Mouse (Mus musculus) adrenal gland (tissue): ENCODE results near the gene Susd3.

ENCODE experiments used
- intact Hi-C: fragments of 180-260 bp; cut with DNase I; formaldehyde crosslinking; loops from one replicate; pipeline ENCODE4 v1.15.1; 2025
- long read RNA-seq, 2 experiments: library from polyadenylated mRNA; unstranded; transcript quantifications; one replicate each; pipeline ENCODE4 v2.0.0; 2020; ENCODE audit warnings: borderline replicate concordance in 1 of 2; ENCODE audit not compliant: insufficient replicate concordance in 1 of 2

Susd3 gene
- long read RNA-seq, experiment 1, partial matches to known transcripts, result 1 of 3 reads
- long read RNA-seq, experiment 1, other reads (novel, unspliced or antisense), result 1 of 3 reads
- long read RNA-seq, experiment 2, transcript Susd3-202 (5 exons, 1,418 nt), result major isoform, 39 of 51 reads
- long read RNA-seq, experiment 2, partial matches to known transcripts, result 1 of 51 reads
- long read RNA-seq, experiment 2, other reads (novel, unspliced or antisense), result 9 of 51 reads

- intact Hi-C loops, result no loop called here
Measured at GRCm38 (mm10) chr13:49248467-49248862, at the start of gene Susd3. Gene Susd3, minus strand, starts transcription at chr13:49248706.

GRCm38 (mm10) chr13:49296270-49296669, 47.8 kb upstream of the Susd3 start:
- intact Hi-C loops, result no loop called here

GRCm38 (mm10) chr13:49294108-49294507, 45.6 kb upstream of the Susd3 start:
- intact Hi-C loops, result no loop called here

- intact Hi-C loops, result no loop called here
Measured at GRCm38 (mm10) chr13:49291949-49292348, 43.4 kb upstream of the Susd3 start.

DNA sequence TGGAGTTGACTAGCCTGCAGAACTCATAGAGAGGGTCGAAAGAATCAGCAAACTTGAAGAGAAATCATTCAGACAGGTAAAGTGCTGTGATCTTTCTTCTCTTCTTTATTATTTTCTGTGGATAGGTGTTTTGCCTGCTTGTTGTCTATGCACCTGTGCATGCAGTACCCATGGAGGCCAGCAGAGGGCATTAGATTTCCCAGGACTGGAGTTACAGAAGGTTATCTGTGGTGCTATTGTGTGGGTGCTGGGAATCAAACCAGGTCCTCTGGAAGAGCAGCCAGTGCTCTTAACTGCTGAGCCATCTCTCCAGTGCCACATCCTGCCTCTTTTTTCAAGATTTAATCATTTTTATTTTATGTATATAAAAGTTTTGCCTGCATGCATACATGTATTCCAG, 42.9 kb upstream of the Susd3 start:
- intact Hi-C loops, result no loop called here

GRCm38 (mm10) chr13:49287224-49287623, 38.7 kb upstream of the Susd3 start:
- intact Hi-C loops, result no loop called here

DNA sequence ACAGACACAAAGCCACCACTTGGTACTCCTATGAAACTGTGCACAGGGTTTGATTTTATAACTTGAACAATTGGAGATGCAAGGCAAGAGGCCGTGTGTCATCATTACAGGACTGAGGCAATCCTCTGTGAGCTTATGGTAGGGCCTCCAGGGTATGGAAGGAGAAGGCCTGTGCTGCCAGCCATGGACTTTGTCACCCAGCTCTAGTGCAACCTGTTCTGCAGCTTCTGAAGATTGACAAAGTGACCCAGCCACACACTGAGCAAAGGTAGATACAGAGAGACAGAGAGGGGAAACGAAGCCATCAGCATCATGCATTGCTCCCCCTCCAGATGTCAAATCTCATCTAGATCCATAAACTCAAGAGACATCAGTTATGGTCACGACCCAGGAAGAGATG, 38.2 kb upstream of the Susd3 start:
- intact Hi-C loops, result no loop called here

DNA sequence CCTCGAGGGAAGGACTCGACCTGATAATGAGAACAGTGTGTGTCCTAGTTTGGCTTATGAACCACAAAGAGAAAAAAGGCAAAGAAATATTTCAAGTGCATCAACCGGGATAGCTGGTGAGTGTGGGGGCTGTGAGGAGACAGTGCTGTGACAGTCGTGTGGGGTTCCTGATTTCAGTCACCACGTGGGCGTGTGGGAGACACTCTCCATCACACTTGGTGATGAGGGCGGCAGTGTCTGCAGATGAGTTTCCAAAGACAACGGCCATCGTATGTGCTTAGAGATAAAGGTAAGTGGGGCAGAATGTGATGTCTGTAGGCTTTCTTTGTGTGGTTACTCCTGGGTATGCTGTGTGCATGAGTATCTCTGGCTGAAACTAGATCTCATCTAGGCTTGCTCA, 35.2 kb upstream of the Susd3 start:
- intact Hi-C loops, result no loop called here

DNA sequence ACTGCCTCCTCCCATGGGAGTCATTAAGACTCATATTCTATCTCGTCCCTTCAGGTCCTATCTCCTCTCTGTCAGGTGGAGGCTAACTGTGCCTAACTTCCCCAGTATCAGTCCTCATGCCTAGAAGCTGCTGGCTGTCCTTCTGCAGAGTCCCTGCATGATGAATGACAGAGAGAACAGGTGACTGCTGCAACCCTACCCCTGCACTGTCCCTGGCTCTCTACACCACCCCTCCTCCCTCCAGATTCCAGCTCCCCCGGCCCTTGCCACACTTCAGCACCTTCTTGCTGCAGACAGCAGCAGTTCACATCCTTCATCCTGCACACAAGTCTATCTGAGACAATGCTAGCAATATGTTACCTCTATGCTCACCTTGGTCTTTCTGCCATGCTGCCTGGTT, 33.7 kb upstream of the Susd3 start:
- intact Hi-C loops, result no loop called here

DNA sequence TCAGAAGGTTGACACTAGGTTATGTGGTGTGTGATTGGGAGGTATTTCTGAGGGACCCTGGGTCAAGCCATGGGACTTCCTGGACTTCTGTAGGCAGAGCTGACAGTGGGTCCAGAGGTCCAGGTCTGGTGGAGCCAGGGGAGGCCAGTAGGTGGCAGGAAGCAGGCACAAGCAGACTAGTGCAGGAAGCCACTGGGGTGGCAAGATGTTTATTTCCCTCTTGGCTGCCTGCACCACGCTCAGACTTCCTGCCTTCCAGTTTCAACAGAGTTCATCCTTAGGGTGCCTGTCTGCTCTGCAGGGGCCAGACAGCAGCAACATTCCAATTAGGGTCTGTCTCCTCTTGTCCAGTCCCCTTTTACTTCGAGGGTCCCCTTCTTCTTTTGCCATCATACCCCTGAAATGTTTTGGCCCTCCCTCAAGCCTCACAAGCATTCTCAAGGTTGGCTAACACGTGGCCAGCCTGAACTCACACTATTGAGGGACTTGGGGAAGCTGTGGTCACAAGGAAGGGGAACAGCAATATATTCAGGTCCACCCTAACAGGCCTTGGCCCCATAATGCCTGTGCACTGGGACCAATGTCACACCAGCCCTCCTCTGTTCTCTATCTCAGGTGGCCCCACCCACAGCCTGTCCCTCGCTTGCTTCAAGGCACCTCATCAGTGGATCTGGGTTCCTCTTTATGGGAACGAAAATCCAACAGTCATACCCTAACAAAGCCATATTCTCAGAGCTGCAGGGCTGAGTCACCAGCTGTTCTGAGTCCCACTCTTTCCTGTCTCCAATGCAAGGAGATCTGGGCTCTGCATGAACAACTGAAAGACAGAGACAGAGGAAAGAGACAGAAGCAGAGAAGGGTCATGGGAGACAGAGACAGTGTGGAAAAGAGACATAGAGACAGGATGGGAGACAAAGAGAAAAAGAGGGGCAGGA, 23.6 kb upstream of the Susd3 start:
- intact Hi-C loops, result no loop called here

DNA sequence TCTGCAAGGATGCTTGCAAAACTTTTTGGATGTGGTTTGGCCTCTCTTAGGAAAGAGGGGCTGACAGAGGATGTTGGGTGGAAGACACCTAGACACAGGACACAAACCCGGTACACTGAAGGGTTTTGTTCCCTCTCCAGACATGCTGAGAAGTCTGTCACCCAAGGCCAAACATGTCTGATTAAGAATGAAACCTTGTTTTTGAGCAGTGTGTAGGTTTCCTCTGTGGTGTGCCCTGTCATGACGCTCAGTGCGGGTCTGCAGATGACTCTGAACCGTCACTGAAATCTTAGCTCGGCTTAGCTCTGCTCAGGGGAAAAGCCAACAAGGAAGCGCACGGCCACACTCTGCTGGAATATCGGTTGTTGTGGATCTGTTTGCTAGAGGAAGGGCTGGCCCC, 22.0 kb upstream of the Susd3 start:
- intact Hi-C loops, result no loop called here

GRCm38 (mm10) chr13:49267645-49268044, 19.1 kb upstream of the Susd3 start:
- intact Hi-C loops, result no loop called here

DNA sequence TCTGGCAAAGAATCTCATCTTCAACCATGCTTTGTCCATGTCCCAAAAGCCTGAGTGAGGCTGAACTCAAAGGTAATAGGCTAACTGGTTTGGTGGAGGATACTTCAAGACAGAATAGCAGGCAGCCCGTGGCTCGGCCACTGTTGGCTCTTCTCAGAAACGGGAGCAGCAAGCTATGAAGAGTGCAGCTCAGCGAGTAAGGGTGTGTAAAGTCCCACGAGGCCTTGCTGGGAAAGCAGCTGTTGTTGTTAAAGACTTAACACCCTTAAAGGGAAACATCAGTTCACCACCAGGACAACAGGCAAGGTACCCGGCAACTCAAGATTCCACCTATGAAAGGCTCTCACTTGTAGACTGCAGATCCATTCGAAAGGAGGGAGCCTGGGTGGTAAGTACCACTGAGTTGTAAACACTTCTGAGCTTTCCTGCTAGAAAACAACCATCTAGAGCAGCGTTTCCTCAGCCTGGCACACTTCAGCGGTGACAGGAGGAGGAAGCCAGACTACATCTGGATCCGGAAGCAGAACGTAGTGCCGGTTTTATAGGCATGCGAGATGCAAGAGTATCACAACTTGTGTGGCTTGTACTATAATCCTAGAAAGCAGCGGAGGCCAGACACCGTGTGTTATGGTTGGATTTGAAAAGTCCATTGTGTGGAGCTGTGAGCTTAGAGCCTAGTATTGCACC, 11.7 kb upstream of the Susd3 start:
- intact Hi-C loops, result no loop called here

- intact Hi-C loops, result no loop called here
Measured at GRCm38 (mm10) chr13:49257819-49258313, 9.4 kb upstream of the Susd3 start.

- intact Hi-C loops, result no loop called here
Measured at GRCm38 (mm10) chr13:49252746-49253145, 4.2 kb upstream of the Susd3 start.

- intact Hi-C loops, result no loop called here
Measured at GRCm38 (mm10) chr13:49252113-49252512, 3.6 kb upstream of the Susd3 start.

DNA sequence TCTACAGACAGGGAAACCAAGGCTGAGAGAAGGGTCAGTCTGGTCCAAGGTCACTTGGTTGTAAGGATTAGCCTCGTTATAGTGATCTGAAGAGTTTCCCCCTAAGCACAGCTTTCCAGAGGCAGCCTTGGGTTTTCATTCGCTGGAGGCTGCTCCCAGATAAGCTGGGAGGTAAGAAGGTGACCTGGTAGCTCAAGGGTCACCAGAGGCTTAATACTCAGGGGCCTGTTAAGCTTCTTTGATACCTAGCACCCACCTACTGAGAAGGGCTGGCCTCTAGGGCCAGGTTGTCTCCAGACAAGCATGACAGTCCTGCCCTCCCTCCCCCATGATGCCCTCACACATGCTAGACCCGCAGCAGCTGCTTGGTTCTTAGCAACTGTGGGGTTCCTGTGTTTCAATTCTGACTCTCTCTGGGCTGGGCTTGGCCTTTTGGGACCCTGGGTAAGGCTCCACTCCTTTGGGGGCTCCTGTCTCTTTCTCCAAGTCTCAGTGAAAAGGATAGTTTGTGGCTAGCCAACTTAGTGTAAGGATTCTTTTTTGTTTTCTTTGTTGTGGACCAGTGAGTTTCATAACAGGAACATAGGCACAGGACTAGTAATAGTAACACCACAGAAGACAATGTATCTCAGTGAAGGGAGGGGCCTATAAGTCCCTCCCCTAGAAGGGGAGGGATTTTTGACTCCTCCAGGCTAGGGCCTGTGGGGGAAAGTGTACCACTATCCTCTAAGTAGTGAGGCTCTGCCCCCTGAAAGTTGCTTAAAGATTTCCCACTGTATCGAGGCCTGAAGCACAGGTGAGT, 2.4 kb upstream of the Susd3 start:
- intact Hi-C loops, result no loop called here

GRCm38 (mm10) chr13:49249634-49250033, 1.1 kb upstream of the Susd3 start:
- intact Hi-C loops, result no loop called here

- intact Hi-C loops, result no loop called here
Measured at GRCm38 (mm10) chr13:49248923-49249322, 417 bp upstream of the Susd3 start.

DNA sequence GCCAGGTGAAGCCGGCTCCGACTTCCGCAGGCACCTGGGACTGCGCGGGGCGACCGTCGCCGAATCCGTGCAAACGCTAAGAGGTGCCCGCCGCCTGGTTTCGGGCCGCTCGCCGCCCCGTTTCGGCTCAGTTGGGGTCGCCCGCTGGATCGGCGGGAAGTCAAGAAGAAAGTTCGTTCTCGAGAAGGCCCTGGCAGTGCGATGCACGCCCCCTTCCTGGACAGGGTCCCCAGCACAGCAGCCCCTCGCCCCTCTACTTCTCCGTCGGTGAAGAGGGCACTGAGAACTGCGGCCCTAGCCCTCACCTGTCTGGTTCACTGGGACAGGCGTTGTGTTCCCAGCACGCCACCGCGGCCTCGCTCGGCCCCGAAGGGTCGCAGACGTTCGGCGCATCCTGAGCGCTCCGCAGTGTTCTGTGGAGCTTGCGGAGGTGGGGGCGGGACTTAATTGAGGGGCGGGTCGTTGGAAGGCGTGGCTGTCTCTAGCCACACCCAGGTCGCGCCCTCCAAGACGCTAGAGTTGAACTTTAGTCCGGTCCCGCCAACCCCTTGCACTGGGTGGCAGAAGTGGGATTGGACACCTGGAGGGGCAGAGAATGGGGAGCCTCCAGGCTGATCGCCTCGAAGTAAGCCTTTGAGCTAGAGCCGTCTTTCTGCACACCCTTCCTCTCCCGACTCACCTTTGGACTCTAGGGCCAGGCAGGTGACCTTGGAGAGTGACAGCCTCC, 603 bp downstream of the Susd3 start:
- intact Hi-C loops, result no loop called here
